Mouse (Mus musculus) limb, embryonic 12.5 days (tissue): Measurements from ENCODE around the gene 1700003F12Rik. TPM values are rescaled to one million over a fixed set of nuclear protein-coding genes. Genes with fewer than 3 reads are reported as not detected.

ENCODE experiments used
- ATAC-seq: fragments of 200-750 bp; cut with Nextera tagmentation; 2 replicates; pipeline ENCODE4 v1.8.0; 2017; ENCODE audit warnings: low read depth, moderate TSS enrichment; ENCODE audit not compliant: insufficient number of reproducible peaks, insufficient read depth, low FRiP score, low TSS enrichment
- H3K27ac ChIP-seq: fragments of 300-500 bp; sonication (generic); 2 replicates; pipeline ENCODE4 v1.5.1; 2016; ENCODE audit warnings: mild to moderate bottlenecking, moderate library complexity
- H3K27me3 ChIP-seq: fragments of 300-500 bp; sonication (generic); 2 replicates; pipeline ENCODE4 v1.6.1; 2016; ENCODE audit warnings: mild to moderate bottlenecking, moderate library complexity
- H3K36me3 ChIP-seq: fragments of 300-500 bp; sonication (generic); 2 replicates; pipeline ENCODE4 v1.6.1; 2016; ENCODE audit warnings: mild to moderate bottlenecking, moderate library complexity
- H3K4me1 ChIP-seq: fragments of 300-500 bp; sonication (generic); replicated peaks from 2 replicates; pipeline ENCODE4 v1.6.1; 2016
- H3K4me2 ChIP-seq: fragments of 300-500 bp; sonication (generic); 2 replicates; pipeline ENCODE4 v1.6.1; 2016; ENCODE audit warnings: mild to moderate bottlenecking, moderate library complexity
- H3K4me3 ChIP-seq: fragments of 300-500 bp; sonication (generic); replicated peaks from 2 replicates; pipeline ENCODE4 v1.5.1; 2016; ENCODE audit warnings: mild to moderate bottlenecking
- H3K9ac ChIP-seq: fragments of 300-500 bp; sonication (generic); replicated peaks from 2 replicates; pipeline ENCODE4 v1.6.1; 2016; ENCODE audit warnings: mild to moderate bottlenecking, moderate library complexity
- H3K9me3 ChIP-seq: fragments of 300-500 bp; sonication (generic); 2 replicates; pipeline ENCODE4 v1.6.1; 2016; ENCODE audit warnings: mild to moderate bottlenecking, moderate library complexity
- WGBS: fragments of 180-500 bp; shearing (Covaris S2); methylation state at CpG from one replicate; pipeline ENCODE4 v1.1.7; 2016; 5-methylcytosine and 5-hydroxymethylcytosine counted together
- polyA plus RNA-seq: library from polyadenylated mRNA; unstranded; fragments of >200 nt; fragmentation: Nextera tagmentation; extraction: Ambion mirVana; gene quantifications from 2 replicates; pipeline ENCODE4 v1.2.1, GENCODE M21; 2016

1700003F12Rik gene
- polyA plus RNA-seq, 1 experiment from 2014 or later, result 1.3 TPM

GRCm38 (mm10) chr2:154576876-154577743 lies 30.2 kb downstream of the 1700003F12Rik start:
- ATAC-seq, result no peak
- H3K9ac ChIP-seq, result peak overlapping the region; percentile 18; the same call in 1 of the 2 replicates
- no peaks in the 10 kb centered on the region for H3K9me3 ChIP-seq
- no peak overlapping the region for H3K4me3 ChIP-seq
- H3K27ac ChIP-seq, result no peak overlapping the region
- no peaks in the 10 kb centered on the region for H3K27me3 ChIP-seq
- 50% methylated on average over 12 of the region's 12 CpGs for WGBS
- H3K4me1 ChIP-seq, result peaks cover 13% of the 10 kb centered on the region
- H3K4me2 ChIP-seq, result no peak overlapping the region
- H3K36me3 ChIP-seq, result no peaks in the 10 kb centered on the region

GRCm38 (mm10) chr2:154577744-154578067 lies 30.8 kb downstream of the 1700003F12Rik start:
- H3K4me3 ChIP-seq, result no peak overlapping the region
- 85% methylated on average over 6 of the region's 6 CpGs for WGBS
- H3K9me3 ChIP-seq, result no peaks in the 10 kb centered on the region
- no peak for ATAC-seq
- peak overlapping the region; percentile 18; the same call in 1 of the 2 replicates for H3K9ac ChIP-seq
- H3K27me3 ChIP-seq, result no peaks in the 10 kb centered on the region
- H3K27ac ChIP-seq, result no peak overlapping the region
- no peak overlapping the region for H3K4me2 ChIP-seq
- H3K36me3 ChIP-seq, result no peaks in the 10 kb centered on the region
- peaks cover 8% of the 10 kb centered on the region for H3K4me1 ChIP-seq

DNA sequence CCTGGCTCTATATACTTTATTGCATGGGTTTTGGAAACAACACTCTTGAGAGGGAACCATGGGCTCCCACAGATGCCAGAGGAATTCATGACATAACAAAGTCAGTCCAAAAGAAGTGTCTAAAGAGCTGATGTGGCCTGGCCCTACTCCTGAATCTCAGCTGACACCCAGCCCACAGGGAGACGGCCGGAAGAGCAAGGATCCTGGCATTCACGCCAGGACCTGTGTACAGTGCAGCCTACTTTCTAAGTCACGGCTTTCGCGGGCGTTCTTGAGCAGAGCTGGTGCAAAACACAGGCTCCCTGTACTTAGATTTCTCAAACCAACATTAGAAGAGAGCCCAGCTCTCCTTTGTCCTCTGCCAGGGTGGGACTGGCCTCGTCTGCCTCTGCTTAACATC lies 33.7 kb downstream of the 1700003F12Rik start:
- Histone ChIP-seq H3K4me3 (no peak overlapping the region), H3K36me3 (no peaks in the 10 kb centered on the region), H3K4me1 (peaks cover 16% of the 10 kb centered on the region), H3K4me2 (no peak overlapping the region), H3K27me3 (no peaks in the 10 kb centered on the region), H3K9ac (no peak overlapping the region), H3K9me3 (no peaks in the 10 kb centered on the region), H3K27ac (no peak overlapping the region)
- no peak for ATAC-seq
- 84% methylated on average over 8 of the region's 8 CpGs for WGBS

DNA sequence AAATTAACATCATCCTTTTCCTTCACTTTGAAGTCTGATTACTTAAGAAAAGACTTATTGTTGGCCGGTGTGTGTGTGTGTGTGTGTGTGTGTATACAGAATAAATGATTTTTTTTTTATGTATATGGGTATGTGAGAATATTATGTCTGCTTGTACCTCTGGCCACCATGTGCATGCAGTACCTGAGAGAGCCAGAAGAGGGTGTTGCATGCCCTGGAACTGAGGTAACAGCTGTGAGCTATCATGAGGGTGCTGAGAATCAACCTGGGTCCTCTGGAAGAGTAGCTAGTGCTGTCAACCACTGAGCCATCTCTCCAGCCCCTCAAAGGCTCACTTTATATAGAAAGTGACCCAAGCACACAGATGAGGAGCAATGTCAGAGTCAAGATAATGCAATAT lies 34.5 kb downstream of the 1700003F12Rik start:
- H3K27me3 ChIP-seq, result no peaks in the 10 kb centered on the region
- H3K9ac ChIP-seq, result no peak overlapping the region
- H3K4me1 ChIP-seq, result peaks cover 21% of the 10 kb centered on the region
- no peaks in the 10 kb centered on the region for H3K9me3 ChIP-seq
- ATAC-seq, result no peak
- H3K4me2 ChIP-seq, result no peak overlapping the region
- H3K4me3 ChIP-seq, result no peak overlapping the region
- no peak overlapping the region for H3K27ac ChIP-seq
- whole genome bisulfite sequencing, result 90% methylated on average over 1 of the region's 1 CpGs
- peaks cover under 1% of the 10 kb centered on the region; the same call in 1 of the 2 replicates for H3K36me3 ChIP-seq

DNA sequence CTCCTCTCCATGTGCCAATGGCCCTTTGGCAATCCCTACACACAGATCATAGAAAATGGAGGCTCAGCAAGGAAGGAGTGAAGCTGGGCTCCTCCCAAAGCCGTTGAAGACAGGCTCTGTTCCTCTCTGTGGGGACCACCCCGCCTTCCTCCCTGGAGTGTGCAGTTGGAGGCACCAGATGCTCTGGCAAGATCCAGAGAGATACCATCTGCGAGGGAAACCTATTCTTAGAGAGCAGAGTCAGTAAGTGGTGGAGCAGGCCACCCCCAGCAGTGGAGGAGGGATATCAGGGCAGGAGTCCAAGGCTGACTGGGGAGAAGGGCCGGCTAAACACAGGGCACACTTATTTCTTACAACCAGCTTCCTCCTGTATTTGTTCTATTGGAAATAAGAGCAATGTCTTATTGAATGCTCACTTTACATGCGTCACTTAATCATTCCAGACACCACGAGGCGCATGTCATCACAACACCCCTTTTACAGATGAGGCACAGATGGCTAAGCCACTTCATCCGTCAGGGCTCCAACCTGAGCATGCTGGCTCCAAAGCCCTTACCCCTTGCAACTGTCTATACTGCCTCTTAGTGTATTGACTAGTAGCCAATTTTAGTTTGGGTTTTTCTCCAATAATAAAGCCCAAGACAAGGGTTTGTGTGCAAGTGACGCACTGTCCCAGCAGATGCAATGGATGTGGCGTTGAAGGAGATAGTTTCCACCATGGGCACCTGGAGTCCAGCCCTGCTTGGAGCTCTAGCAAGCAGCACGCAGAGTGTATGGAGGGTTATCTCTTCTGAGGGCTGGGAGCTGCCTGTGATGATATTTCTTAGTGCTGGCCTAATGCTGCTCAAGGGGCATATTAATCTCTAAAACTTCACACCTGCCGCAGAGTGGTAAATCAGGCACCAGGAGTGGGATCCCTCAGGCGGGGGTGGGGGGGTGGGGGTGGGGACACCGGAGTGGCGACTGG lies 37.3 kb downstream of the 1700003F12Rik start:
- Histone ChIP-seq H3K4me3 (no peak overlapping the region), H3K4me1 (peaks cover 13% of the 10 kb centered on the region), H3K27ac (no peak overlapping the region), H3K27me3 (no peaks in the 10 kb centered on the region), H3K4me2 (no peak overlapping the region), H3K36me3 (peaks cover 14% of the 10 kb centered on the region), H3K9ac (no peak overlapping the region), H3K9me3 (no peaks in the 10 kb centered on the region)
- no peak for ATAC-seq
- WGBS, result 64% methylated on average over 15 of the region's 15 CpGs

DNA sequence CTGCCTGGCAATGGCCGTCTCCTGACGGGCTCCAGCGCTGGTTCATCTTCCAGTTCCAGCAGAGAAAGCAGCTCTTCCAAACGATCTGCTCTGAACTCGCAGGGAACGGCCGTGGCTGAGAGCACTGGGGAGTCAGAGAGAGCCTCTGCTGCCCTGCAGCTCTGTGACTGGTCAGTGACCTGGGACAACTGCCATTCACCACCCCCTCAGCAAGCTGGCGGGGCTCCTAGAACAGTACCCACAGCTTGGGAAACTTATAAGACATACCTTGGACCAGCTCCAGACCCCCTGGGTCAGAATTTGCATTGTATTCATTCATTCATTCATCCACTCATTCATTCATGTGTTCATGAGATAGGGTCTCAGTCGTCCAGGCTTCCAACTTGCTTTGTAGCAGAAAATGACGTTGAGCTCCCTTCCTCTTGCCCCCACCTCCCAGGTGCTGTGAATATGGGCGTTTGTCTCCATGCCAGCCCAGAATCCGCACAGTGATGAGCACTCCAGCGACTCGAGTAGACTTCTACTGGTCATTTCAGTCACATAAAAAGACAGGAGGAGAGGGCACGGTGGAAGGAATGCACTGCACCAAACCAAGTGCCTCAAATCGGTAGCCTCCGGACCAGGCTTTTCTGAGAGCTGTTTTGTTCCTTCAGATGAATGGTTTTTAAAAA lies 38.2 kb downstream of the 1700003F12Rik start:
- no peak overlapping the region for H3K9ac ChIP-seq

DNA sequence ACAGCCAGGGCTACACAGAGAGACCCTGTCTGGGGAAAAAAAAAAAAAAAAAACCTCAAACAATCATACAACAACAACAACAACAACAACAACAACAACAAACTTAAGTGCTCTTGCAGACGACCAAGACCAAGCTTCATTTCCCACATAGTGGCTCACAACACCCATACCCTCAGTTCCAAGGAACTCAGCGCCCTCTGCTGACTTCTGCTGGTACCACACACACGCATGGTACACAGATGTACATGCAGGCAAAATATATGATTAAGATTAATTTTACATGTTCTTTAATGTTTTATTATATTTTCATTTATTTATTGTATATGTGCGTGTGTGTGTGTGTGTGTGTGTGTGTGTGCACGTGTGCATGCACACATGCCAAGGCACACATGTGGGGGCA lies 39.5 kb downstream of the 1700003F12Rik start:
- Histone ChIP-seq H3K9me3 (no peaks in the 10 kb centered on the region), H3K27me3 (no peaks in the 10 kb centered on the region), H3K4me3 (no peak overlapping the region), H3K9ac (no peak overlapping the region), H3K4me1 (peaks cover 13% of the 10 kb centered on the region), H3K4me2 (no peak overlapping the region), H3K36me3 (peaks cover 14% of the 10 kb centered on the region), H3K27ac (no peak overlapping the region)
- ATAC-seq, result no peak
- WGBS, result 79% methylated on average over 5 of the region's 5 CpGs

More for the DNA sequence above, 38.2 kb downstream of the 1700003F12Rik start:
- H3K27ac ChIP-seq, result no peak overlapping the region
- H3K4me1 ChIP-seq, result peaks cover 13% of the 10 kb centered on the region
- 62% methylated on average over 17 of the region's 17 CpGs for WGBS
- no peaks in the 10 kb centered on the region for H3K9me3 ChIP-seq
- no peak overlapping the region for H3K4me3 ChIP-seq
- no peak for ATAC-seq
- H3K36me3 ChIP-seq, result peaks cover 14% of the 10 kb centered on the region
- no peak overlapping the region for H3K4me2 ChIP-seq
- H3K27me3 ChIP-seq, result no peaks in the 10 kb centered on the region

DNA sequence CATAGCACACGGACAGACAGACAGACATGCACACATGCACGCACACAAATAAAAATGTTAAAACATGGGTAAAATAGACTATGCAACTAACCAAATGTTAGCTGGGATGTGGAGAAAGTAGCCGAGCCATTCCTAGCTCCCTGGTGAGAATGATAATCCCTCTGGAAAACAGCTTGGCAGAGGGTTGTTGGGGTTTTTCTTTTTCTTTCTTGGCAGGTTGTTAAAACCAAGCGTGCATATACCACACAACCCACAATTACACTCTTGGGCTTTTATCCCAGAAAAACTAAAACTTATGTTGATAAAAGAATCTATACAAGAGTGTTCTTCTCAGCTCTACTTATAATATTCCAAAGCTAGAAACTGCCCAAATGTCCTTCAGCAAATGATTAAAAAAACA lies 42.2 kb downstream of the 1700003F12Rik start:
- peaks cover 18% of the 10 kb centered on the region for H3K36me3 ChIP-seq
- 0 out of 2 replicates have a peak, but pooled peaks cover 4% of the 10 kb centered on the region for H3K9me3 ChIP-seq
- no peak overlapping the region for H3K4me2 ChIP-seq
- no peak overlapping the region for H3K4me3 ChIP-seq
- WGBS, result 89% methylated on average over 4 of the region's 4 CpGs
- ATAC-seq, result no peak
- H3K9ac ChIP-seq, result no peak overlapping the region
- no peaks in the 10 kb centered on the region for H3K27me3 ChIP-seq
- no peak overlapping the region for H3K27ac ChIP-seq
- peaks cover 13% of the 10 kb centered on the region for H3K4me1 ChIP-seq

DNA sequence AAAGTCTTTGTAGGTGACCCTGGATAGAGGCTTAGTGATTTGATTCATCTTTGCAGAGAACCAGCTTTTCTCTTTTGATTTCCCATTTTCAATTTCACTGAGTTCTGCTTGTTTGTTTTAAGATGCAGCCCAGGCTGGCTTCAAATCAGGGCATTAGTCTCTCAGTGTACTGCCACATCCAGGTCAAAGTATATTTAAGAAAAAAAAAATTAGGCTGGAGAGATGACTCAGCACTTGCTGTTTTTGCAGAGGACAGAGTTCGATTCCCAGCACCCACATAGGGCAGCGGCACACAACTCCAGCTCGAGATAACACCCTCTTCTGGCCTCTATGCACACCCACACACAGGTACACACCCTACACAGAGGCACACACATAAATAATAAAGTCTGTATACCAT lies 44.4 kb downstream of the 1700003F12Rik start:
- 0 out of 2 replicates have a peak, but pooled peaks cover 4% of the 10 kb centered on the region for H3K9me3 ChIP-seq
- H3K4me1 ChIP-seq, result no peaks in the 10 kb centered on the region
- H3K36me3 ChIP-seq, result peaks cover 25% of the 10 kb centered on the region
- no peak overlapping the region for H3K4me3 ChIP-seq
- ATAC-seq, result no peak
- H3K27me3 ChIP-seq, result no peaks in the 10 kb centered on the region
- H3K27ac ChIP-seq, result no peak overlapping the region
- no peak overlapping the region for H3K9ac ChIP-seq
- H3K4me2 ChIP-seq, result no peak overlapping the region
- WGBS, result 79% methylated on average over 3 of the region's 3 CpGs

- H3K9me3 ChIP-seq, result 0 out of 2 replicates have a peak, but pooled peaks cover 4% of the 10 kb centered on the region
- no peak overlapping the region for H3K9ac ChIP-seq
- H3K27ac ChIP-seq, result no peak overlapping the region
- H3K27me3 ChIP-seq, result no peaks in the 10 kb centered on the region
- H3K4me3 ChIP-seq, result no peak overlapping the region
- no peak overlapping the region for H3K4me2 ChIP-seq
- WGBS, result 70% methylated on average over 3 of the region's 3 CpGs
- H3K4me1 ChIP-seq, result no peaks in the 10 kb centered on the region
- ATAC-seq, result no peak
- peaks cover 10% of the 10 kb centered on the region; the same call in 1 of the 2 replicates for H3K36me3 ChIP-seq
These were observed 46.1 kb downstream of the 1700003F12Rik start for GRCm38 (mm10) chr2:154593025-154593424.
